Mouse (Mus musculus) embryonic facial prominence, embryonic 11.5 days (tissue): ENCODE results near the gene Hmga1b. TPM values are rescaled to one million over a fixed set of nuclear protein-coding genes. Genes with fewer than 3 reads are reported as not detected.
"Not testable (repeated sequence)": the region's sequence is repeated elsewhere in the genome, so short reads cannot be mapped to it uniquely, and the experiment has no call there.

Source experiments
- ATAC-seq: fragments of 200-750 bp; cut with Nextera tagmentation; replicated peaks from 2 replicates; pipeline ENCODE4 v1.8.0; 2017; ENCODE audit warnings: low read depth; ENCODE audit not compliant: insufficient number of reproducible peaks, low FRiP score, low TSS enrichment
- DNase-seq: peaks from one replicate; pipeline ENCODE4 v3.0.0-alpha.2; 2015; ENCODE audit warnings: low spot score
- H3K27ac ChIP-seq: fragments of 300-500 bp; sonication (generic); replicated peaks from 2 replicates; pipeline ENCODE4 v1.5.1; 2014; ENCODE audit warnings: mild to moderate bottlenecking, low read depth, low read length, control low read depth
- H3K27me3 ChIP-seq: fragments of 300-500 bp; sonication (generic); 2 replicates; pipeline ENCODE4 v1.6.1; 2014; ENCODE audit warnings: mild to moderate bottlenecking, low read length, moderate library complexity, mixed read lengths; ENCODE audit not compliant: control insufficient read depth, insufficient read depth
- H3K36me3 ChIP-seq: fragments of 300-500 bp; sonication (generic); replicated peaks from 2 replicates; pipeline ENCODE4 v1.6.1; 2014; ENCODE audit warnings: low read depth, mild to moderate bottlenecking, low read length, moderate library complexity, mixed read lengths; ENCODE audit not compliant: control insufficient read depth, insufficient read depth
- H3K4me1 ChIP-seq: fragments of 300-500 bp; sonication (generic); 2 replicates; pipeline ENCODE4 v1.6.1; 2014; ENCODE audit warnings: low read length, mixed read lengths; ENCODE audit not compliant: control insufficient read depth, insufficient read depth
- H3K4me2 ChIP-seq: fragments of 300-500 bp; sonication (generic); 2 replicates; pipeline ENCODE4 v1.6.1; 2014; ENCODE audit warnings: low read depth, mild to moderate bottlenecking, control low read depth, low read length, moderate library complexity
- H3K4me3 ChIP-seq: fragments of 300-500 bp; sonication (generic); 2 replicates; pipeline ENCODE4 v1.5.1; 2014; ENCODE audit warnings: low read depth, low read length, control low read depth
- H3K9ac ChIP-seq: fragments of 300-500 bp; sonication (generic); replicated peaks from 2 replicates; pipeline ENCODE4 v1.6.1; 2014; ENCODE audit warnings: mild to moderate bottlenecking, control low read depth, low read length
- H3K9me3 ChIP-seq: fragments of 300-500 bp; sonication (generic); replicated peaks from 2 replicates; pipeline ENCODE4 v1.6.1; 2016; ENCODE audit warnings: mild to moderate bottlenecking, low read length, inconsistent platforms, mixed read lengths; ENCODE audit not compliant: control insufficient read depth
- WGBS: fragments of 180-500 bp; shearing (Covaris S2); extraction: QIAGEN DNeasy Blood & Tissue Kit; methylation state at CpG from one replicate; pipeline ENCODE4 v1.1.7; 2014; 5-methylcytosine and 5-hydroxymethylcytosine counted together
- polyA plus RNA-seq: library from polyadenylated mRNA; unstranded; fragments of >200 nt; fragmentation: Nextera tagmentation; extraction: Ambion mirVana; gene quantifications from 2 replicates; pipeline ENCODE4 v1.2.1, GENCODE M21; 2014

Hmga1b gene
- polyA plus RNA-seq, 1 experiment from 2014 or later: 9.0 TPM

- Histone ChIP-seq H3K4me3 (no peak overlapping the region), H3K9ac (no peak overlapping the region), H3K4me2 (no peak overlapping the region), H3K4me1 (peaks cover 3% of the 10 kb centered on the region; the same call in 1 of the 2 replicates), H3K27me3 (no peaks in the 10 kb centered on the region), H3K36me3 (no peaks in the 10 kb centered on the region), H3K27ac (no peak overlapping the region), H3K9me3 (no peaks in the 10 kb centered on the region)
- no peak for ATAC-seq
- DNase-seq: no peak
- 93% methylated on average over 1 of the region's 1 CpGs for WGBS
These were observed 17.3 kb downstream of the Hmga1b start for GRCm38 (mm10) chr11:120779876-120780275.

GRCm38 (mm10) chr11:120781361-120781760 is 18.8 kb downstream of the Hmga1b start:
- not testable (repeated sequence) for H3K27ac ChIP-seq, H3K36me3 ChIP-seq, H3K4me1 ChIP-seq, H3K9ac ChIP-seq, H3K27me3 ChIP-seq, H3K4me2 ChIP-seq, ATAC-seq, H3K9me3 ChIP-seq, H3K4me3 ChIP-seq, DNase-seq
- 92% methylated on average over 6 of the region's 6 CpGs for WGBS

- ATAC-seq: no peak; the same call in 1 of the 2 replicates
- WGBS: 2% methylated on average over 42 of the region's 42 CpGs
- H3K36me3 ChIP-seq: peaks cover 2% of the 10 kb centered on the region; the same call in 1 of the 2 replicates
These were observed 21.0 kb downstream of the Hmga1b start for GRCm38 (mm10) chr11:120783426-120784063.

GRCm38 (mm10) chr11:120784064-120784791 is 21.6 kb downstream of the Hmga1b start, which contains the start of the genes Rfng and Gps1:
Gene Rfng, minus strand, starts transcription at chr11:120784207.
Gene Gps1, plus strand, starts transcription at chr11:120784272.
- Histone ChIP-seq H3K9me3 (no peaks in the 10 kb centered on the region), H3K4me3 (peak within 1 kb of the TSS; percentile 97), H3K27ac (peak within 1 kb of the TSS; percentile 62), H3K4me1 (peaks cover 9% of the 10 kb centered on the region), H3K4me2 (peak within 1 kb of the TSS; percentile 93), H3K27me3 (no peaks in the 10 kb centered on the region), H3K36me3 (peaks cover 5% of the 10 kb centered on the region), H3K9ac (peak within 1 kb of the TSS; percentile 91)
- DNase-seq (peak; percentile 84), ATAC-seq (peak; percentile 79)
- WGBS: under 1% methylated on average over 90 of the region's 107 CpGs

More at GRCm38 (mm10) chr11:120783426-120784063, 21.0 kb downstream of the Hmga1b start:
- Histone ChIP-seq H3K27ac (peak overlapping the region; percentile 62; the same call in 1 of the 2 replicates), H3K9ac (peak overlapping the region; percentile 91), H3K27me3 (no peaks in the 10 kb centered on the region), H3K4me1 (peaks cover 9% of the 10 kb centered on the region), H3K4me3 (peak overlapping the region; percentile 97), H3K9me3 (no peaks in the 10 kb centered on the region), H3K4me2 (peak overlapping the region; percentile 68)
- DNase-seq: no peak

- H3K27me3 ChIP-seq: no peaks in the 10 kb centered on the region
- ATAC-seq (no peak), DNase-seq (no peak)
- H3K4me2 ChIP-seq: peak overlapping the region; percentile 93
- no peaks in the 10 kb centered on the region for H3K9me3 ChIP-seq
- peaks cover 13% of the 10 kb centered on the region for H3K36me3 ChIP-seq
- H3K4me3 ChIP-seq: peak overlapping the region; percentile 97
- WGBS: 36% methylated on average over 9 of the region's 9 CpGs
- H3K27ac ChIP-seq: peak overlapping the region; percentile 62; the same call in 1 of the 2 replicates
- H3K9ac ChIP-seq: peak overlapping the region; percentile 91
- H3K4me1 ChIP-seq: peaks cover 9% of the 10 kb centered on the region
These were observed 22.6 kb downstream of the Hmga1b start for GRCm38 (mm10) chr11:120785145-120785544.

GRCm38 (mm10) chr11:120788460-120788859 is 25.9 kb downstream of the Hmga1b start:
- H3K27me3 ChIP-seq, DNase-seq, ATAC-seq, H3K4me2 ChIP-seq, H3K27ac ChIP-seq, H3K4me1 ChIP-seq, H3K9me3 ChIP-seq, H3K4me3 ChIP-seq, H3K9ac ChIP-seq: not testable (repeated sequence)
- peaks cover 20% of the 10 kb centered on the region for H3K36me3 ChIP-seq
- WGBS: 89% methylated on average over 9 of the region's 10 CpGs

- Histone ChIP-seq H3K9me3 (no peaks in the 10 kb centered on the region), H3K4me1 (peaks cover 6% of the 10 kb centered on the region; the same call in 1 of the 2 replicates), H3K27ac (no peak overlapping the region), H3K4me3 (no peak overlapping the region), H3K36me3 (peaks cover 20% of the 10 kb centered on the region), H3K27me3 (no peaks in the 10 kb centered on the region), H3K4me2 (no peak overlapping the region), H3K9ac (no peak overlapping the region)
- no peak for ATAC-seq
- no peak for DNase-seq
- WGBS: 81% methylated on average over 4 of the region's 4 CpGs
These were observed 26.8 kb downstream of the Hmga1b start for GRCm38 (mm10) chr11:120789355-120789754.

GRCm38 (mm10) chr11:120789810-120790209 is 27.2 kb downstream of the Hmga1b start:
- Histone ChIP-seq H3K4me1 (peaks cover 6% of the 10 kb centered on the region; the same call in 1 of the 2 replicates), H3K9ac (no peak overlapping the region), H3K4me3 (no peak overlapping the region), H3K27me3 (no peaks in the 10 kb centered on the region), H3K4me2 (no peak overlapping the region), H3K36me3 (peaks cover 20% of the 10 kb centered on the region), H3K27ac (no peak overlapping the region), H3K9me3 (no peaks in the 10 kb centered on the region)
- ATAC-seq: no peak
- 83% methylated on average over 3 of the region's 3 CpGs for WGBS
- no peak for DNase-seq
